Mouse (Mus musculus): Measurements from ENCODE around the gene Chaf1a. TPM values are rescaled to one million over a fixed set of nuclear protein-coding genes. Genes with fewer than 3 reads are reported as not detected.

The Chaf1a gene
- total RNA-seq, 2 experiments from 2014 or later: 3.5 to 4.7 TPM

GRCm38 (mm10) chr17:56018347-56019131 lies 21.7 kb upstream of the Chaf1a start:
- DNase-seq: peak; percentile 66 to 76

GRCm38 (mm10) chr17:56020400-56021084 lies 19.7 kb upstream of the Chaf1a start:
- no peak for DNase-seq

DNA sequence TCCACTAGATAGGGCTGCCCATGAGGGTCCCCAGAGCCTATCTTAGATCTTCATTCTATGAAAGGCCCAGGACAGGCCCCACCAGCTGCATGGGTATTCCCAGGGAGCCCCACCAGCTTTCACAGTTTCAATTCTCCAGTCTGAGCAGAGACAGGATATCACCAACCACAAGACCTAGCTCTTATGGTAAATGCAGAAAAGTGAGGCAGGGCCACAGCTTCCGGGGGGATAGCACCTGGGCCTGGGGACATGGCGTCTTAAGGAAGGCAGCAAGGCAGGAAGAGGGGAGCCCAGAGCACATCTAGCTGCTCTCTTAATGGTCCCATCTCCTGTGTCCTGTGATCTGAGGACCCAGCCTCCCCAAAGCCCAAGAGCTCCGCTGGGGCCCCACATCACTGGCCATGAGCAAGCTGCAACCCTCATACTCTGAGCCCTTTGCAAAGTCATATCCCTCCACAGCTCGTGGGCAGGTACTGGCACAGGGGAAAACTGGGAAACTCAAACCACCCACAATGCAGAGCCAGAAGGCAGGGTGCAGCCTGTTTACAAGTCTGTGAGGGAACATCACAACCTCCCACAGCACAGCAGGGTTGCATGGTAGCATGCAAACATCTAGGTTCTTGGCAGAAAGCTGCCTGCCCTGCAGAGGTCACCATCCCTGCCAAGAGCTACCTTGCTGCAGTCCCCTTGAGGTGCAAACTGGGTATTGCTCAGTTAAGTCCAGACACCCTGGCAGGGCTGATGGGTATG lies 18.9 kb upstream of the Chaf1a start:
- DNase-seq: no peak

GRCm38 (mm10) chr17:56022131-56022988 lies 17.9 kb upstream of the Chaf1a start:
- no peak for DNase-seq

DNA sequence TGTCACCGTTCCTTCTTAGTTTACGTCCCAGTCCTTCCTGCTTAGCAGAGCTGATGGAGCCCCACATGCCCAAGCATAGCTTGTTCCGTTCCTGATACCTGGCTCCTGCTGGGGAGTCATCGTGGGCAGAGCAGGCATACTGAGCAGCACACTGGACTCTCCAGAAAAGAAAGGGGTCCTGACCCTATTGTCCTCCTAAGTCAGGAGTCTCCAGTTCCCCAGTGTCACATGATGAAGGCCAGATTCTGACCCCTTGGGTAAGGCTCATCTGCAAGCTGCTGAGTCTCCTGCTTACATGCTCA lies 17.3 kb upstream of the Chaf1a start:
- DNase-seq: no peak

DNA sequence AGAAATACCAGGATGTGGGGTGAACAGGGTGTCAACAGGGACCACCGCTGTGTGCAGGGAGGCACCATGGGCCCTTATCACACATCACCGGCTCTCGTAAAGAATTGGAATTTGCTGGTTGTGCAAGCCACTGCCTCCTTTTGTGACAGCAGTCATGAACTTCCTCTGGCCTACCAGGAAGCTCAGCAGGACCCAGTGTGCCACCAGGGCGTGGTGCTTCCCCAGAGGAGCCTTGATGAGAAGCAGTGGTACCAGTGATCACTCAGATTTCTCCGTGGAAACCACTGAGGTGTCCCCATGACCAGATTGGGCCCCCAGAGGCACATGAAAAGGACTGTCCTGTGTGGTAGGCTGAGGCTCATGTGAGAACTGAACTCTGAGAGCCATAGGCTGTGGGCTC lies 16.9 kb upstream of the Chaf1a start:
- DNase-seq: no peak

GRCm38 (mm10) chr17:56024476-56024875 lies 15.8 kb upstream of the Chaf1a start:
- DNase-seq: no peak

DNA sequence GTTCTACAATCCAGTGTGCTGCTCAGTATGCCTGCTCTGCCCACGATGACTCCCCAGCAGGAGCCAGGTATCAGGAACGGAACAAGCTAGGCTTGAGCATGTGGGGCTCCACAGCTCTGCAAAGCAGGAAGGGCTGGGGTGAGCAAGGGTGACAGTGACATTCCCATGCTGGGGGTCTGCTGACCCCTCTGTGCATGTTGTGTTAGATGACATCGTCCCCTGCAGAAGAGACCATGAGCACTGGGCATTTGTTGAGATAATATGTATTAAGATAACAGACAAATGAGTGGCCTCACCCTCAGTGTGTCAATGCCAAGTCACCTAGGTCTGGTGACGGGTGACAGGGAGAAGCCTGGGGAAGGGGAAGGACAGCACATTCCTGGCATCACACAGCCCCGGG lies 15.3 kb upstream of the Chaf1a start:
- DNase-seq: no peak

DNA sequence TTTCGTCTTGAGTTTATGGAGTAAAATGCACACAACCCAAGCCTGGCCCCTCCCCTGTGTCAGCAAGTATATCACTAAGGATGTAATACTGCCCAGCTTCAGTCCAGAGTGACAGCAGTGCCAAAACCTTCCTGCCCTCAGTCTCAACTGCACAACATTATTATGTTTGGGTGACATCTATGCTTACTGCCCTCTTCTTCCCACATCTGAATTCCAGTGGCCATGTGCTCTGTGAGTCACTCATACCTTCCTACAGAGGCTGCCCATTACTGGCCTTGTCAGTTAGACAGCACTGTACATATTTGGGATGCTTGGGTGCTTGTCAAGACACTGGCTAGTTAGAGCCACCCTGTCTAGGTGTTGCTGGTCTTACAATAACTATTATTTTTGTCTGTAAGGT lies 13.9 kb upstream of the Chaf1a start:
- DNase-seq: no peak

DNA sequence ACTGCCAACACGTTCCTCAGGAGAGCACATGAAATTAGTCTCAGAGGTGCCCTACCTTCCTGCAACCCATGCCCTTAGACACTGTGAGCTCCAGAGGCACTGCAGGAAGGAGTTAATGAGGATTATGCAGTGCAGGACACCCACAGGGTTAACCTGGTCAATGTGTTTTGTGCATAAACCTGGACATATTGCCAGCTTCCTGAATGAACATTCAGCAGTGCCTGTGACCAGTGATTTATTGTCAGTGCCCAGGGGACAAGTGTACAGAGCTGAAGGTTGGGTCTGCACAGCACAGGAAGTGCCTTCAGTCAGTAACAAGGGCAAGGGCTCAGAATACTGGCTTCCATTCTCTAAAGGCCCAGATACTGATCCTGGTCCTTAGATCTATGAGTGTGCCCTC lies 13.4 kb upstream of the Chaf1a start:
- DNase-seq: no peak

- no peak for DNase-seq
Measured at GRCm38 (mm10) chr17:56027801-56028441, 12.3 kb upstream of the Chaf1a start.

- DNase-seq: no peak
Measured at GRCm38 (mm10) chr17:56030238-56030870, 9.9 kb upstream of the Chaf1a start.

GRCm38 (mm10) chr17:56030919-56031318 lies 9.3 kb upstream of the Chaf1a start:
- peak; percentile 63 to 76 for DNase-seq

DNA sequence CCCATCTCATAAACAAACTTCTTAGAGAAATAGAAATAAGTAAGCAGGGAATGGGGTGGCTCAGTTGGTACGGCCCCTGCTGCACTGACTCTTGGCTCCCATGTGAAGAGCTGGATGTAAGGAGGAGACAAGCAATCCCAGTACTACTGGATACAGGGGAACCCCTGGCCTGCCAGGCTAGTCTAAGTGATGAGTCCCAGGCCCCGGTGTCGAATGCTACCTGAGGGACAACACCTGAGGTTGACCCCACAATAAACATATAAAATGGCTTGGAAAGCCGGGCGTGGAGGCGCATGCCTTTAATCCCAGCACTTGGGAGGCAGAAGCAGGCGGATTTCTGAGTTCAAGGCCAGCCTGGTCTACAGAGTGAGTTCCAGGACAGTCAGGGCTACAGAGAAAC lies 8.8 kb upstream of the Chaf1a start:
- no peak for DNase-seq

DNA sequence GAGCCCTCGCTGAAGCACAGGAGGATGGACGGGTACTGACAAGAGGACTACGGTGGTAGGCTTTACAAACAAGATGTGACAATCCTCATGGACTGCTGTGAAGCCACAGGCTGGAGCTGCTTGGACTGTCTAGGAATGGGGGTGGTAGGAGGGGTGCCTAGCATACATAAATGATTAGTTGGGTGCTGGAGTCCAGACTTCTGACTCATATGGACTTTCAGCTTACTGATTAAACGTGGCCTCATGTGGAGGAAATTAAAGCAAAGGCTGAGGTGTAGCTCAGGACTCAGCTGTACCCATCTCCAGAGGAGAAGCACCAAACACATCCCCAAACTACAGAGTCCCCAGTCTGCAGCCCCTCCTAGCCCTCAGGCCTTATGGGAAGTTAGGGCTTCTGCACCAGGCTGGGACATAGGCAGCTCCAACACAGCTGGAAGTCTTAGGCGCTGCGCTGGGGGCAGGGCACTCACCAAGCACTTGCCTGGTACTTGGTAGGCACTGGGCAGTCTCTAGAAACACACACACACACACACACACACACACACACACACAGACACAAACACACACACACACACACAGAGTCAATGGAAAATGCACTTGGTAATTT lies 8.0 kb upstream of the Chaf1a start:
- DNase-seq: no peak

- no peak for DNase-seq
Measured at GRCm38 (mm10) chr17:56032831-56033230, 7.4 kb upstream of the Chaf1a start.

- DNase-seq: no peak
Measured at GRCm38 (mm10) chr17:56034040-56034725, 6.1 kb upstream of the Chaf1a start.

DNA sequence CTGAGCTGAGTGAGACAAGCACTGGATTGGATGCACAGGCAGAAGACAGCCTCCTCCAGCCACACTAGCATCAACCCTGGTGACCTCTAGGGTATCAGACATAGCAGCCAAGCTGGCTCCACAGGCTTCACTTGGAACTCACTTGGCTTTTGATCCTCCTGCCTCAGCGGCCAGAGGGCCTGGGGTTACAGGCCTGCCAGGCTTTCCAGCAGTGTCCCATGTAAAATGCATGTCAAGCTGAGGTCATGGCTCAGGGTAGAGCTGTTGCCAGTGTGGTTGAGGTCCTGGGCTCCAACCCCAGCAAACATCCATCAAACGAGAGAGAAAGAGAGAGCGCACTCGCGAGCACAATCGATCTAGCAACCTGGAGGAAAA lies 5.5 kb upstream of the Chaf1a start:
- no peak for DNase-seq

DNA sequence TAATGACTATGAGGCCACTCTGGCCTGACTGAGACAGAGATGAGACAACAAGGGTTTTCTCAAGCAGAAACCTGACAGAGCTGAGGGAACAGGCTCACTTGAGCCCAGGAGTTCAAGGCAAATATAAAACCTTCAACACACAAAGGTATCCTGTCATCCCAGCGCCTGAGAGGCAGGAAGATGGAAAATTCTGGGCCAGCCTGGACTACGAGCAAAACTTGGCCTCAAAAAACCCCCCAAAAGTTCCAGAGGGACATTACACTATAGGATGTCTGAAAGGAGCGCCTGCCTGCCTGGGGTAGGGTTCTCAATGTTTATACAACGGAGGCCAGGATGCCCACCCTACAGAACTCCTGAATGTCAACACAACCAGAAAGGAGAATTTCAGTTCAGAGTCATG lies 5.0 kb upstream of the Chaf1a start:
- DNase-seq: no peak

GRCm38 (mm10) chr17:56036176-56036900 lies 3.9 kb upstream of the Chaf1a start, which contains the start of gene Sh3gl1:
Gene Sh3gl1, minus strand, starts transcription at chr17:56036635.
- peak; percentile 99 for DNase-seq

Measured in adrenal gland, postnatal 36 days (tissue).